Mouse (Mus musculus) kidney, embryonic 16.5 days (tissue): ENCODE data around the gene Myof. TPM values are rescaled to one million over a fixed set of nuclear protein-coding genes. Genes with fewer than 3 reads are reported as not detected.
A peak's percentile ranks its signal among the peaks of the same experiment; 100 is the strongest.

Experiments
- ATAC-seq: fragments of 200-750 bp; cut with Nextera tagmentation; 2 replicates; pipeline ENCODE4 v1.8.0; 2017; ENCODE audit warnings: moderate TSS enrichment; ENCODE audit not compliant: low FRiP score, low TSS enrichment
- H3K27ac ChIP-seq: fragments of 300-500 bp; sonication (generic); 2 replicates; pipeline ENCODE4 v1.5.1; 2014; ENCODE audit warnings: low read length
- H3K27me3 ChIP-seq: fragments of 300-500 bp; sonication (generic); 2 replicates; pipeline ENCODE4 v1.6.1; 2014; ENCODE audit warnings: low read length, control low read depth, mixed read lengths; ENCODE audit not compliant: insufficient read depth
- H3K36me3 ChIP-seq: fragments of 300-500 bp; sonication (generic); 2 replicates; pipeline ENCODE4 v1.6.1; 2014; ENCODE audit warnings: low read length, control low read depth, mixed read lengths; ENCODE audit not compliant: insufficient read depth
- H3K4me1 ChIP-seq: fragments of 300-500 bp; sonication (generic); 2 replicates; pipeline ENCODE4 v1.6.1; 2014; ENCODE audit warnings: low read length, control low read depth, mixed read lengths; ENCODE audit not compliant: insufficient read depth
- H3K4me2 ChIP-seq: fragments of 300-500 bp; sonication (generic); replicated peaks from 2 replicates; pipeline ENCODE4 v1.6.1; 2014; ENCODE audit warnings: low read depth, low read length
- H3K4me3 ChIP-seq: fragments of 300-500 bp; sonication (generic); 2 replicates; pipeline ENCODE4 v1.5.1; 2014; ENCODE audit warnings: mild to moderate bottlenecking, low read length
- H3K9ac ChIP-seq: fragments of 300-500 bp; sonication (generic); replicated peaks from 2 replicates; pipeline ENCODE4 v1.6.1; 2014; ENCODE audit warnings: low read length
- H3K9me3 ChIP-seq: fragments of 300-500 bp; sonication (generic); 2 replicates; pipeline ENCODE4 v1.6.1; 2016; ENCODE audit warnings: low read length, control low read depth
- WGBS: fragments of 180-500 bp; shearing (Covaris S2); extraction: QIAGEN DNeasy Blood & Tissue Kit; methylation state at CpG from one replicate; pipeline ENCODE4 v1.1.7; 2014; 5-methylcytosine and 5-hydroxymethylcytosine counted together
- polyA plus RNA-seq: library from polyadenylated mRNA; unstranded; fragments of >200 nt; fragmentation: Nextera tagmentation; extraction: Ambion mirVana; gene quantifications from 2 replicates; pipeline ENCODE4 v1.2.1, GENCODE M21; 2015

The Myof gene
- polyA plus RNA-seq, 1 experiment from 2014 or later: 20.9 TPM

GRCm38 (mm10) chr19:37965828-37966227 is 77.5 kb downstream of the Myof start:
- Histone ChIP-seq H3K9me3 (no peaks in the 10 kb centered on the region), H3K27me3 (no peaks in the 10 kb centered on the region), H3K4me1 (no peaks in the 10 kb centered on the region), H3K4me3 (no peak overlapping the region), H3K9ac (no peak overlapping the region), H3K4me2 (no peak overlapping the region), H3K27ac (no peak overlapping the region), H3K36me3 (no peaks in the 10 kb centered on the region; the same call in 1 of the 2 replicates)
- 78% methylated on average over 4 of the region's 4 CpGs for WGBS
- ATAC-seq: no peak

GRCm38 (mm10) chr19:37963421-37963820 is 80.0 kb downstream of the Myof start:
- WGBS: 91% methylated on average over 5 of the region's 5 CpGs
- no peak overlapping the region for H3K4me2 ChIP-seq
- ATAC-seq: no peak
- no peaks in the 10 kb centered on the region for H3K9me3 ChIP-seq
- no peak overlapping the region for H3K9ac ChIP-seq
- H3K27ac ChIP-seq: no peak overlapping the region
- no peaks in the 10 kb centered on the region for H3K4me1 ChIP-seq
- H3K27me3 ChIP-seq: no peaks in the 10 kb centered on the region
- no peaks in the 10 kb centered on the region; the same call in 1 of the 2 replicates for H3K36me3 ChIP-seq
- H3K4me3 ChIP-seq: no peak overlapping the region

GRCm38 (mm10) chr19:37960791-37961190 is 82.6 kb downstream of the Myof start:
- H3K4me2 ChIP-seq: no peak overlapping the region
- 95% methylated on average over 9 of the region's 9 CpGs for WGBS
- H3K4me1 ChIP-seq: no peaks in the 10 kb centered on the region
- no peak overlapping the region for H3K9ac ChIP-seq
- no peak for ATAC-seq
- H3K27ac ChIP-seq: no peak overlapping the region
- no peak overlapping the region for H3K4me3 ChIP-seq
- H3K9me3 ChIP-seq: no peaks in the 10 kb centered on the region
- H3K36me3 ChIP-seq: no peaks in the 10 kb centered on the region
- no peaks in the 10 kb centered on the region for H3K27me3 ChIP-seq

- no peak overlapping the region for H3K27ac ChIP-seq
- no peaks in the 10 kb centered on the region for H3K4me1 ChIP-seq
- 87% methylated on average over 10 of the region's 10 CpGs for WGBS
- H3K4me2 ChIP-seq: no peak overlapping the region
- no peaks in the 10 kb centered on the region for H3K9me3 ChIP-seq
- ATAC-seq: no peak
- no peaks in the 10 kb centered on the region for H3K27me3 ChIP-seq
- no peaks in the 10 kb centered on the region for H3K36me3 ChIP-seq
- H3K4me3 ChIP-seq: no peak overlapping the region
- no peak overlapping the region for H3K9ac ChIP-seq
Observed at GRCm38 (mm10) chr19:37959543-37960215, 83.7 kb downstream of the Myof start.

- Histone ChIP-seq H3K4me3 (no peak overlapping the region), H3K27ac (no peak overlapping the region), H3K27me3 (no peaks in the 10 kb centered on the region), H3K9ac (no peak overlapping the region), H3K4me1 (no peaks in the 10 kb centered on the region), H3K9me3 (no peaks in the 10 kb centered on the region), H3K36me3 (no peaks in the 10 kb centered on the region), H3K4me2 (no peak overlapping the region)
- ATAC-seq: no peak
- 68% methylated on average over 6 of the region's 6 CpGs for WGBS
Observed at GRCm38 (mm10) chr19:37959076-37959475, 84.3 kb downstream of the Myof start.

GRCm38 (mm10) chr19:37957256-37957655 is 86.1 kb downstream of the Myof start:
- H3K4me1 ChIP-seq: no peaks in the 10 kb centered on the region
- ATAC-seq: no peak
- 81% methylated on average over 7 of the region's 7 CpGs for WGBS
- H3K4me2 ChIP-seq: no peak overlapping the region
- H3K36me3 ChIP-seq: 0 out of 2 replicates have a peak, but pooled peaks cover 1% of the 10 kb centered on the region
- H3K4me3 ChIP-seq: no peak overlapping the region
- no peaks in the 10 kb centered on the region for H3K9me3 ChIP-seq
- H3K27ac ChIP-seq: no peak overlapping the region
- no peaks in the 10 kb centered on the region for H3K27me3 ChIP-seq
- no peak overlapping the region for H3K9ac ChIP-seq

- 73% methylated on average over 3 of the region's 3 CpGs for WGBS
- no peak overlapping the region for H3K9ac ChIP-seq
- no peaks in the 10 kb centered on the region for H3K4me1 ChIP-seq
- no peaks in the 10 kb centered on the region for H3K27me3 ChIP-seq
- H3K36me3 ChIP-seq: 0 out of 2 replicates have a peak, but pooled peaks cover 5% of the 10 kb centered on the region
- H3K9me3 ChIP-seq: no peaks in the 10 kb centered on the region
- no peak for ATAC-seq
- H3K4me2 ChIP-seq: no peak overlapping the region
- no peak overlapping the region for H3K4me3 ChIP-seq
- no peak overlapping the region for H3K27ac ChIP-seq
Observed at GRCm38 (mm10) chr19:37956006-37956405, 87.4 kb downstream of the Myof start.

GRCm38 (mm10) chr19:37955425-37956001 is 87.9 kb downstream of the Myof start:
- H3K27me3 ChIP-seq: no peaks in the 10 kb centered on the region
- no peak overlapping the region for H3K27ac ChIP-seq
- H3K9me3 ChIP-seq: no peaks in the 10 kb centered on the region
- H3K36me3 ChIP-seq: 0 out of 2 replicates have a peak, but pooled peaks cover 5% of the 10 kb centered on the region
- H3K4me1 ChIP-seq: no peaks in the 10 kb centered on the region
- WGBS: 37% methylated on average over 7 of the region's 7 CpGs
- peak; percentile 76; the same call in 1 of the 2 replicates for ATAC-seq
- H3K4me3 ChIP-seq: no peak overlapping the region
- H3K4me2 ChIP-seq: no peak overlapping the region
- H3K9ac ChIP-seq: no peak overlapping the region

- Histone ChIP-seq H3K27me3 (no peaks in the 10 kb centered on the region), H3K36me3 (0 out of 2 replicates have a peak, but pooled peaks cover 5% of the 10 kb centered on the region), H3K4me3 (no peak overlapping the region), H3K4me1 (no peaks in the 10 kb centered on the region), H3K9me3 (no peaks in the 10 kb centered on the region), H3K27ac (no peak overlapping the region), H3K4me2 (no peak overlapping the region), H3K9ac (no peak overlapping the region)
- no peak for ATAC-seq
- 78% methylated on average over 5 of the region's 5 CpGs for WGBS
Observed at GRCm38 (mm10) chr19:37954772-37955171, 88.6 kb downstream of the Myof start.

GRCm38 (mm10) chr19:37954236-37954635 is 89.1 kb downstream of the Myof start:
- 86% methylated on average over 8 of the region's 8 CpGs for WGBS
- Histone ChIP-seq H3K4me1 (no peaks in the 10 kb centered on the region), H3K27ac (no peak overlapping the region), H3K9me3 (no peaks in the 10 kb centered on the region), H3K4me3 (no peak overlapping the region), H3K27me3 (no peaks in the 10 kb centered on the region), H3K9ac (no peak overlapping the region), H3K36me3 (0 out of 2 replicates have a peak, but pooled peaks cover 5% of the 10 kb centered on the region), H3K4me2 (no peak overlapping the region)
- no peak for ATAC-seq
